Mouse (Mus musculus): ENCODE data around the gene Rab6b. TPM values are rescaled to one million over a fixed set of nuclear protein-coding genes. Genes with fewer than 3 reads are reported as not detected.
A peak's percentile ranks its signal among the peaks of the same experiment; 100 is the strongest.

Gene Rab6b
- 1 to 10 TPM; 1.5 to 1.8 TPM for total RNA-seq (2021)
- long read RNA-seq, experiment 1 = 0 reads
- long read RNA-seq, experiment 2, partial matches to known transcripts = 3 of 3 reads
- long read RNA-seq, experiment 2, other reads (novel, unspliced or antisense) = 0 of 3 reads

DNA sequence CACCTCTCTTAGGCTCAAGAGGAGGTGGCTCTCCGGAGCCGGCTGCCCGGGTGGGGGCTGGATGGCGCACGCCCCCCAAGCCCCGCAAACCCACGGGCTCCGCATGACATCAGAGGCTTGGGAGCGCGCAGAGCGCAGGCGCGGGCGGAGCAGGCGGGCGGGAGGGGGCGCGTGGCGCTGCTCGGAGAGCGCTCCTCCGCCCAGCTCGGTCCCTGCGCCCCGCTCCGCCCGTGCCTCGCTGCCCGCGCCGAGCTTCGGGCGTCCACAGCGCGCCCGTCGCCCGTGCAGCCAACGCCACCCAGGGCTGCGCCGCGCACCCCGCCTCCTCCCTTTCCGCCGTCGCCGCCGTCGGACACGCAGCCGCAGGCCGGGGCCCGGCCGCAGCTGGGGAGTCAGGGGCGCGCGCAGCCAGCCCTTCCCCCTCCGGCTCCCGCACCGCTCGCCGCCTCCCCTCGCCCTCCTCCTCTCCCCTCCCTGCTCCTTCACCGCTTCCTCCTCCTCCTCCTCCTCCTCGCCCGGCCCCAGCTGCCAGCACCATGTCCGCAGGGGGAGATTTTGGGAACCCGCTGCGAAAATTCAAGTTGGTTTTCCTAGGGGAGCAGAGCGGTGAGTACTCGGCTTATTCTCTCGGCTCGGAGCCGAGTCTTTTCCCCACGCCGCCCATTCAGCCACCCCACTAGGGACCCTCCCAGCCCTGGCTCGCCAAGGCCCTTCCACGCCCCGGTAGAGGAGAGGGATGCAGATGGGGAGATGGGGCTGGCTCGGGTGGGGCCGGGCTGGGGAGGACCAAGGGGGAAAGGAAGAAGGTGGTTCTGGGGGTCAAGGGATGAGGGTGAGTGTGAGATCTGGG is at the start of gene Rab6b:
Gene Rab6b (plus strand): TSS at position 167 of the 850 bp plus-strand sequence.
- DNase-seq = peak; percentile 50 to 58

DNA sequence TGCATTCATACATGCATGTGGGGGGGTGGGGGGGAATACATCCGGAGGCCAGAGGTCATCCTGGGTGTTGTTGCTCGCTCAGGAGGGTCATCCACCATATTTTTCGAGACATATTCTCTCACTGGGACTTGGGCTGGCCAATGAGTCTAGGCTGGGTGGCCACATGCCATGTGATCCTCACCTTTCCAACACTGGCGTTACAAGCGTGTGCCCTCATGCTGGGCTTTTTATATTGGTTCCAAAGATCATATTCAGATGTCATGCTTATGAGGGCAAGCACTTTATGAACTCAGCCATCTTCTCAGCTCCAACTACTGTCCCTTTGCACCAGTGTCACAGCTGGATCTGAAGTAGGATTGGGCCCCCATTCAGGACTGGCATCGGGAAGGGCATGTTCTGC is 48.0 kb upstream of the Rab6b start:
- no peak for DNase-seq

More for the DNA sequence above, at the start of gene Rab6b:
- intact Hi-C loops (cut with DNase I) = no loop called here

DNA sequence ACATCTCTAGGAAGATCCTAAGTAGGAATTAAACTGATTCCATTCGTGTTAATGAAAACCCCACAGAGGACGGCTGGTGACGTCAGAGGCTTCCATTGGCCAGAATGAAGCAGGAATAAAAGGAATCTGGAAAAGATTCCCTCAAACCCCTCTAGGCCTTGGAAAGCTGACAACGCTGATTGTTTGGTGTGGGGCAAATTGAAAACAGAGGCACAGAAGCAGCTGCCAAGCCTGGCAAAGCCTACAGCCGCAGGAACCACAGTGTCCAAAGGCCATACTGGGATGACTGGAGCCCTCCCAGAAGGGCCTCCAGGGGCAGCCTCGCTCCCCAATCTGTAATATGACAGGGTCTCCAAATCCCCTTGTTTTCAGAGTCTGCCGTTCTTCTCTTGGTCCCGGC is 44.7 kb upstream of the Rab6b start:
- DNase-seq = no peak
- intact Hi-C loops (cut with DNase I) = no loop called here

More for the DNA sequence above, 48.0 kb upstream of the Rab6b start:
- intact Hi-C loops (cut with DNase I) = no loop called here

DNA sequence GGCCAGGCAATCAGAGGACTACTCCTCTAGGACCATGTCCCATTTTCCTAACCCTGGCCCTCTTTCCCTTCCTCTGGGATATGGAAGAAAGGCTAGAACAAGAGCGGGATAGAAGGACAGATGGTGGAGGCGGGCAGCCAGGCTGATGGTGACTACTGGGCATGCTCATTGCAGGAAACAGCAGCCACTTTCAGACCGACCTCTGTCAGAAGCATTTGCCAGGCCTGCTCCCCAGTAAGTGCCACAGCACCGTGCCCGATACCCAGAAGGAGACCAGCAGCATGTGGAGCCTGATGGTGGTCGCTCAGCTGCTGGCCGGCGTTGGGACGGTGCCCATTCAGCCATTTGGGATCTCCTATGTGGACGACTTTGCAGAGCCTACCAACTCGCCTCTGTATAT is 43.9 kb upstream of the Rab6b start:
- intact Hi-C loops (cut with DNase I) = no loop called here
- no peak for DNase-seq

DNA sequence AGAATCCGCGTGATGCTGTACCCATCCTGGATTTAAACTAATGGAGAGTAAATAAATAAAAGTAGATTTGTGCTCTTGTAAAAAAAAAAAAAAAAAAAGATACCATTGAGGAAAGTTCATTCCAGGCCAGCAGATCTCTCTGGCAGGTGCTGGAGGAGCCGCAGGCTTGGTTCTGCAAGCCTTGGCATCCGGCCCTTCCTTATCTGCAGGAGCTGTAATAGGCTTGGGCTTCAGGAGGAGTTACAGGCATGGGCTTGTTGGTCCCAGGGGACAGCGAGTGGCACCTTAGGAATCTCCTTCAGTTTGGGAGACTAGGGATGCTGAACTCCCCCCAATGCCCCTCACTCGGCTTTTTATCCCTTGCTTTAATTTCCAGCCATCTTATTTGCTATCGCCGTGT is 42.8 kb upstream of the Rab6b start:
- intact Hi-C loops (cut with DNase I) = no loop called here

DNA sequence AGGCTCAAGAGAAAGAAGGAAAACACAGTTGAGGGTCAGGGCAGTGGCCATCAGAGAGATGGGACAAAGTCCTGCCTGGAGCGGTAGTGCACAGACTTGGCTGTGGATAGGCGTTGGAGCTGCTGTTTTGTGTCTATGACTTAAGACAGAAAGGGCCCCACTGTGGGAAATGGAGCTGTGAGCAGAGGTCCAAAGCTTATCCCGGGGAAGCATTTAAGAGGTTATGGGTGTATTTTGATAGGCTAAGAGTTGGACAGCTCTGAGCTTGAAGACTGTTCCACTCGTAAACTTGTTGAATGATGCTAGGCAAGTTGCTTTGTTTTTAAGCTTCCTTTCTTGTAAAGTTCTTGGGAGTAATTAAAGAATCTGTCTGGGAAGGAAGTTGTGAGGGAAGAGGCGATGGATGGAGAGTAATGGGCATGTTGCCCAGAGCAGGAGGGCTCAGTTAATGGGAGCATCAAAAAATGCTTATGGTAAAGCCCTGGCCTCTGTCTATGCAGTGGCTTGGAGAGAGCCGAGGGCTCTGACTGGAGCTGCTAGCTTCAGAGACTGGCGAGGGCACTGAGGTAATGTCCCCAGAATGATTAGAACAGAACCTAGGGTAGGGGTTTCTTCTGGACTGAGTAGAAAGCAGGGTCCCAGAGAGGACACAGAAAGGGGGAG is 39.9 kb upstream of the Rab6b start:
- intact Hi-C loops (cut with DNase I) = no loop called here

More for the DNA sequence above, 42.8 kb upstream of the Rab6b start:
- peak; percentile 39 to 41 for DNase-seq

DNA sequence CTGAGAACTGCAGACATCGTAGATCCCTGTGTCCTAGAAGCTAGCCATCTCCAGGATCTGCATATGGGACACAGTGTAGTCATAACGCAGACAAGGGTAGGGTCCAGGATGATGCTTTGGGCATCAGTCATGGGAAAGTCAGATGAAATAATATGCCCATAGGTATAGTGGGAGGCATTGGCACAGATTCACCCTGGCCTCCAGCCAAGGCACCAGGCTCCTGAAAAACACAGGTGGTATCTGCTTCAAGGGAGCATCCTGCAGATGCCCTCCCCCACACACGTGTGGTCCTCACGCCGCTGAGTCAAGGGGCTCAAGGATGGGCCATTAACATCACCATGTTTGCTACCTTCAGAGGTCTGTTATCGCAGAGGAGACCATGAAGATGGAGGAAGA is 39.4 kb upstream of the Rab6b start:
- intact Hi-C loops (cut with DNase I) = no loop called here

More for the DNA sequence above, 39.9 kb upstream of the Rab6b start:
- DNase-seq = no peak

DNA sequence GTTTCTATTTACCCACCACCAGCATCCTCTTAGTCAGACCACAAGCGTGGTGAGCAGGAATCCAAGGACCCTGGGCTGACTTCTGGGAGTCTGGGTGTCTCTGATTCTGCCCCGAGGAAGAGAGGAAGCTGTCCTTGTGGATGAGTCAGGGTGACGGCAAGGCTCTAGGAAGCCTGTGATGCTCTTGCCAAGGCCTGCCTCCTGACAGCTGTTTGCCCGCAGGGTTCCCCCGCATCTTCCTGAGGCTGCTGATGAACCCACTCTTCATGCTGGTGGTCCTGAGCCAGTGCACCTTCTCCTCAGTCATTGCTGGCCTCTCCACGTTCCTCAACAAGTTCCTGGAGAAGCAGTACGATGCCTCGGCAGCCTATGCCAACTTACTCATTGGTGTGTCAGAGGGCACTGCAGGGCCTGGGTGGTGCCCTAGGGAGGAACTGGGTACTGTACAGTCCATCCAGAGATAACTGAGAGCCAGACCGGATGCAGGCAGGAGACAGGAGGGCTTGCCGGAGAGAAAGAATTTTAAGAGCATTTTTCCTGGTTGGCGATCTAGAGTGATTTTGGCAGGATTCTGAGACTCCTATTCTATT is 38.6 kb upstream of the Rab6b start:
- DNase-seq = no peak
- intact Hi-C loops (cut with DNase I) = no loop called here

More for the DNA sequence above, 39.4 kb upstream of the Rab6b start:
- DNase-seq = no peak

DNA sequence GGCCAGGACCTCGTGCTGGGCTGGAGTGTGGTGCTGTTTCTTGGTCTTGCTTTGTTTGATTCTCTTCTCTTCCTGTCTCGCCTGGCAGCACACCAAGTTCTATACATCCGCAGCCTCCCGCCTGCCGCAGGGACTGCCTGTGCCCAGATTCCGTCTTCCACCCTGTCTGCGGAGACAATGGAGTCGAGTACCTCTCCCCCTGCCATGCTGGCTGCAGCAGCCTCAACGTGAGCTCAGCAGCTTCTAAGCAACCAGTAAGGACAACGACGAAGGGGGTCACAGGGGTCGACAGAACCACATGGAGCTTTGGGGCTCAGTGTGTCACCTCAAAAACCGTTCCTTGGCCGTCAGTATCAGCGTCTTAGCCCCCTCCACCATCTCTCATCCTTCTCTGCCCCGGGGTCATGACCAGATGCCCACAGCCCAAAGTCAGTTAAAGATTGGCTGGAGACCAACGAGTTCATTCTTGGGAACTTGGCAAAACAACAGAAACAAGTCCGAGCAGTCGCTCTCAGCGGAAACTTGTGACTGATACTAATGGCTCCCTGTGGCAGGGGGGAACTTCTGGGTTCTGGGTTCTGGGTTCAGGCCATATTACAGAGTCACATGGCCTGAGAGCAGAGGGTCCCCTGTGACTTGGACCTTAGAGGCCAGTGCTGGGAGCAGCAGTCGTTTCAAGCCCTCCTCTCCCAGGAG is 34.6 kb upstream of the Rab6b start:
- peak in 1 of 2 experiments; percentile 48 for DNase-seq
- intact Hi-C loops (cut with DNase I) = no loop called here

DNA sequence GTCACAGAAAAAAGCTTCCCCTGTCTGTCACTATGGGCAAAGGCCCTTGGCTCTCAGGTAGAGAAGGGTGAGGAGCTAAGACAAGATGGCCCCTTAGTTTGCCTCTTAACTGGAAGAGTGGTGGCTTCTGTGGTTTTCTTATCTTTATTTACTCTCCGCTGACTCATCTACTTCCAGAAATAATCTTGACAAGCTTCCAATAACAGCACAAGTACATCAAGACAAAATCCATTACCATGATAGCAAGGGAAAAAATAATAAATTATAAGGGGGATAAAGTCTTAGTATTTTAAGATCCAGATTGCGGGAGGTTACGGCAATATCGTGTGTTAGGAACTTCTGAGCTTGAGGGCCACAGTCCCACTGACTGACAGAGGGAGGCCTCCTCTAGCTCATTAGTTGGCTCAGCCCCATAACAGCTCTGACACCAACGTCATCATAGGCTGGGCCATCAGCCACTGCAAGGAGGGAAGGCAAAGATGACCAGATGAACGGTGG is 33.3 kb upstream of the Rab6b start:
- intact Hi-C loops (cut with DNase I) = no loop called here
- no peak for DNase-seq

DNA sequence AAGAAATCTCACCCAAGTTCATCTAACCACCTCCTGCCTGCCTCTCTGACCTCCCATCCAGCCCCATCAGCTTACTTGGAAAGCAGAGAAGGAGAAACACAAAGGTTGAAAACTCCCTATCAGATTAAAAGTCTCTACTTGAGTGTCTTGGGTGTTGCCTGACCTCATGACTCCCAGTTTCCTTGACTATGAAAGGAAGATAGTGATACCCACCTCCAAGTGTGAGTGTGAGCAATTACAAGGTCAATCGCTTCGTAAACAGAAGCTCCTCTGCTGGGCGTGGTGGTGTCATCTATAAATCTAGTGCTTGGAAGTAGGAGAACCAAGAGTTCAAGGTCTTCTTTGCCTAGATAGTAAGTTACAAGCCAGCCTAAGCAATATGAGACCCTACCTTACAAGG is 31.4 kb upstream of the Rab6b start:
- intact Hi-C loops (cut with DNase I) = loop anchor here (10.0 kb wide), 1 partner anchor 165 kb away; no protein-coding TSS in a partner anchor

DNA sequence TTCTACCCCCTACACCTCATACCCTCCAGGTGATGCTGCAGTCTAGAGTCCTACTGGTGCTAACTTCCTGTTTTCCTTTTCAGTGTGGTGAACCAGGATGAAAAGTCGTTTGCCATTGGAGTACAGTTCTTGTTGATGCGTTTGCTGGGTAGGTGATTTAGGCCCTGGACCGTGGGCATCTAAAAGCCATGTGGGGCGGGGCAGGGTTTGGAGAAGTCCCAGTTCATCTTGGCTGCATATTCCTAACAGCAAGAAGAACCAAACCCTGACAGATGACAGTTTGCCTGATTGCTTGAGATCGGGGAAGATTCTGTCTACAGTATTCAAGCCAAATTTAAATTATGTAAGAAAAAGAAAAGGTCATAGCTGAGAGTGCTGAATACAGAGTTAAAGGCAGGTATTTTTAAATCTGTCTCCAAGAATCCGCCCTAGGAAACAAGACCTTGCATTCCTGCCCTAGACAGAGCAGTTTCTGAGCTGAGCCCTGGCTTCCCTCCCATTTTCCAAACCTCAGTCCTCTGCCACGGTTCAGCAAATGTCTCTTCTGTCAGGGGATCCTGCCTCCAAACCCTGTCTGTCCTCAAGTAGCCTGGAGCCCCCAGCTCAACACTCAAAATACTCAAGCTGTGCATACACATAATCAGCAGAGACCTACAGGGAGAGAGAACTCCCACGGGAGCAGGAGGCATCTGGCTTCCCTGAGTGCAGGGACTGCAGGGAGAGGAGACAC is 29.2 kb upstream of the Rab6b start:
- no peak for DNase-seq
- intact Hi-C loops (cut with DNase I) = loop anchor here (10.0 kb wide), 1 partner anchor 168 kb away; no protein-coding TSS in a partner anchor

More for the DNA sequence above, 31.4 kb upstream of the Rab6b start:
- no peak for DNase-seq

DNA sequence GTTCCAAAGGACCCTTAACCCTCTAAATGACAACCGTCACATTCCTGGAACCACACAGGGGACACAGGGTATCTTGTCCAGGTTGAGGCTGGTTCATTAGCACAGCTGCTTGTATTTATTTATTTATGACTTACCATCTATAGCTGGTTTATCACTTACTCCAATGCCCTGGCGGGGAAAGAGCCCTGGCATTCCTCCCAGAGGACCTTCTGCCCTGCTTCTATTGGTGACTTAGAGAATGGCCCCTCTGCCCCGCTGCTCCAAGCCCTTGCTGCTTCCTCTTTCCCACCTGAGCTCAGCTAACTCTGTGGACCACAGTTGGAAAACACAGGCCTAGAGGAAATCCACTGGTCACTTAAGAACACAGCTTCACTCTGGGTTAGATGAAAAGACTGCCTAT is 28.2 kb upstream of the Rab6b start:
- no peak for DNase-seq
- intact Hi-C loops (cut with DNase I) = loop anchor here (10.0 kb wide), 1 partner anchor 169 kb away; no protein-coding TSS in a partner anchor

DNA sequence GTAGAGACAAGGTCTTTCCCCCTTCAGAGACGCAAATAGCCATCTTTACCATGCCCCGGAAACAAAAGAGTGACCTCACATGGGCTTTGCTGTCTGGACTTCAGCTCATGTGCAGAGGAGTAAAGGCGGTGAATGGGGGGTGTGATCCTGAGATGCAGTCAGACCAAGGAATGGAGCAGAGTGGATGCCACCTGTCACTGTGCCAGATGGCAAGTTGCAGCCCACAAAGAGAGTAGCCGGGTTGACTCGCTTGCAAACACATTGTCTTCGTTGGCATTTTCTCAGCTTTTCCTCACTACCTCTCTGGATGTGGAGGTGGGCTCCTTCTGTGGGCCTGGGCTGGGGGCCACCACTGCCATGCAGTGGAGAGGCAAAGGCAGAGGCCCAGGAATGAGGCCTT is 24.9 kb upstream of the Rab6b start:
- DNase-seq = no peak
- intact Hi-C loops (cut with DNase I) = loop anchor here (10.0 kb wide), 1 partner anchor 172 kb away; no protein-coding TSS in a partner anchor

DNA sequence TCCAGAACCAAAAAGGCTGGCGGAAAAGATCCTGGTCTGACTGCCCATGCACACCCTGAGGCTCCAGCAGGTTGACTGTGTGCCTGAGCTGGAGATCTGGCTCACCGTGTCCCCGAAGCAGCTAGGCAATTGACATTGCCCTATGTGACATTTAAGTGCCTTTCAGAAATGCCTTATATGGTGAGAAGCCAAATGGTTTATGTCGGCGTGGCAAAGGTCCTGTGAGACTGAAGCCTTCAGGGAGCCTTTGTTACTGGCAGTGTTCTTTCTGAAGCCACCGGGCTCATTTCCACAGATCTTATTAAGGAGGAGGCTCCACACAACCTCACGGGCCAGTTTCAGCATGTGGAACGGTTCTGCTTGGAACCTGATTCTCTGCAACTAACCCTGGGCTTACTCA is 24.3 kb upstream of the Rab6b start:
- DNase-seq = no peak
- intact Hi-C loops (cut with DNase I) = loop anchor here (10.0 kb wide), 1 partner anchor 172 kb away; no protein-coding TSS in a partner anchor

DNA sequence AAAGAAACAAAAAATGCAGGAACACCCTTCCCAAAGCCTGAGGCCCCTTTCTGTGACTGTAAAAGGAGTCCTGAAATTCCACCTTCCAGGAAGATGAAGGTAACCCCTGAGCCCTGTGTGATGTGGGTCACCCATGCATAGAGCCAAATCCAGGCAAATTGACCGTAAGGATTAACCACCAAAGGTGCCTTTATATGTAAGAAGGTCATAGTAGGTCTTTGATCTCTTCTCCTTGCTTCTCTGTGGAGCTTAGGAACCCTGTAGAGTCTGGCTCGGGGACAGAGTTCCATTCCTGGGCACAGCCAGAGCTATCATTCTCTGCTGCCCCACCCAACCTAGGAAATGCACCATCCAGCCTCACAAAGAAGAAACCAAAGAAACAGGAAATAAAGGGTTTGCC is 22.9 kb upstream of the Rab6b start:
- DNase-seq = no peak
- intact Hi-C loops (cut with DNase I) = loop anchor here (10.0 kb wide), 1 partner anchor 174 kb away; no protein-coding TSS in a partner anchor

DNA sequence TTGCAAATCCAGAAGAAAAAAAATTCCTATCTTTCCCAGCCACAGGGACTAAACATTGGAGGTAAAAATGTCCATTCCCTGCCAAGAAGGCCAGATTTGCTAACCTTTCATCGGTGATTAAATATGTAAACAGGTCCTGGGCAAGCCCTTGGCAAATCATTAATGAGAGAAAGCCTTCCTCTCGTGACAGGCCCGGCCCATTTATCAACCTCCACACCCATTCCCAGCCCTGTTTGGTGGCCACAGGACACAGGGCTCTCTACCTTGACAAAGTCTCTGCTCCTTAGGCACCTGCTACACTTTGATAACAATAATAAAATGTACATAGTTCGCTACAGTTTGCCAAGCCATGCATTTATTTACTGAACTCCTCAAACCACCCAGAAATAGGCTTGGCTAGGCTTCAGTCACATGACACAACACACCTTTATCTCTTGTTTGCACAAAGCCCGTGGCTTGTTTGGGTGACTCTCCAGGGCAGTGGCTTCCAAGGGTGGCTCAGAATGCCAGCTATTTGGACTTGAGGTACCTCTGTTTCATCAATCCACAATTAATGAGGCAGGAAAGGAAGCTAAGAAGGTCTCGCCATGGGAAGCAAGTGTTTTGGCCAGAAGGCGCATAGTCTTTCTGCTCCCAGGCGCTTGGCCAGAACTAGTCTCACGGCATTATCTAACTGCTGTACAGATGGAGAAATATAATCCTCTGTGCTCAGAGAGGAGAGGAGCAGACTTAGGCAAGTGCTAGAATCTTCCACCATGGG is 21.3 kb upstream of the Rab6b start:
- intact Hi-C loops (cut with DNase I) = loop anchor here (5.0 kb wide), 2 partner anchors 83 to 212 kb away; no protein-coding TSS in a partner anchor
- peak; percentile 36 to 43 for DNase-seq

Measured in heart, postnatal 14 days (tissue).